Mouse (Mus musculus): Measurements from ENCODE around the gene Fmnl1.

DNA sequence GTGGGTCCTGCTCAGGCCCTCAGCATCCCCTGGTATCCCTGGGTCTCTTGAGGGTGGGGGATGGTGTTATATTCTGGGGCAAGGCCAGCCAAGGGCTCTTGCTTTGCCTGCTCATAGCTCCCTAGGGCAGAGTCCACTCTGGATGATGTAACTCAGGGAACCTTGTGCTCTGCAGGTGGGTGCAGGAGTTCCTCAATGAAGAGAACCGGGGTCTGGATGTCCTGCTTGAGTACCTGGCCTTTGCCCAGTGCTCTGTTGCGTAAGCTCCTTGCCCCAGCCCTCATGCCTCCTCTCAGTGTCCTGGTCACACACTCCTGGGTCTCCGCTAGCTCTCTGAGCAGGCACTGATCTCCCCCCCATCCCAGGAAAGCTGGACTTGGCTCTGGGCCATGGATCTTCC is 11.0 kb downstream of the Fmnl1 start:
- TF ChIP-seq CTCF (IDR thresholded peaks at IDR 0.05; ENCODE audit: borderline replicate concordance, insufficient read depth, low read depth, low read length) (no peak), POLR2A (IDR thresholded peaks at IDR 0.05; ENCODE audit: borderline replicate concordance, insufficient read depth, low read length) (no peak)

Measured in cerebellum, adult 2 months (tissue).